Mouse (Mus musculus) liver, postnatal 0 days (tissue): Measurements from ENCODE around the gene Prpf38a.

Experiments used
- CTCF ChIP-seq: sonication (generic); IDR thresholded peaks from 2 replicates; pipeline ENCODE4 v1.5.1; 2016; ENCODE audit warnings: antibody characterized with exemption, low read depth
- EP300 ChIP-seq: IDR thresholded peaks from 2 replicates; pipeline ENCODE4 v1.6.1; 2016; ENCODE audit warnings: antibody characterized with exemption, low read depth, mild to moderate bottlenecking

DNA sequence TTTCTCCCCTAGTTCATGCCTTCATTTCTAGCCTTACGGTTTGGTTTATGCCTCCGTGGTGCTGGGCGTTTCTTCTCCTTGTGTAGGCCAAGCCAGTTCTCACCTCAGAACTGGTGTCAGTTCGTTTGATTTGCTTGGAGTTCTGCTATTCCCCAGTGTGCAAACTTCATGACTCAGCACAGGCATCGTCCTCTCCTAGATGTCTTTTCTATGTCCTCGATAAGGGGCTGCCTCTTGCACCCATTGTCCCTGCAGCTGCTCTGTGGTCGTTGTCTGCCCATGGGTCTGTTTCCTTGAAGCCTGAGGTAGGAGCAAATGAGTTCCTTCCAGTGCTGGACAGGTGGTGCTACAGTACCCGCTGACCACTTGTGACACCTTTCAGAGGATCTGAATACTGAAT, 41.4 kb upstream of the Prpf38a start:
- no peak for TF ChIP-seq EP300
- no peak for TF ChIP-seq CTCF
